Mouse (Mus musculus) gastrocnemius, adult 2 months (tissue): ENCODE results near the gene Gm17545. TPM values are rescaled to one million over a fixed set of nuclear protein-coding genes. Genes with fewer than 3 reads are reported as not detected.

Experiments used
- DNase-seq: peaks from one replicate; pipeline ENCODE4 v3.0.0; 2022
- H3K27ac ChIP-seq: fragments of 200-600 bp; 2 replicates; pipeline ENCODE4 v1.8.1; 2022; ENCODE audit warnings: mild to moderate bottlenecking
- H3K4me3 ChIP-seq: fragments of 200-600 bp; 2 replicates; pipeline ENCODE4 v1.8.1; 2022; ENCODE audit warnings: mild to moderate bottlenecking, moderate library complexity
- CTCF ChIP-seq: fragments of 200-600 bp; IDR thresholded peaks from 2 replicates; pipeline ENCODE4 v1.8.1; 2022; ENCODE audit warnings: antibody characterized with exemption, mild to moderate bottlenecking, moderate library complexity
- intact Hi-C: fragments of 180-260 bp; cut with DNase I; formaldehyde crosslinking; loops from one replicate; pipeline ENCODE4 v1.15.1; 2025
- total RNA-seq, 2 experiments: library from RNA; stranded (reverse); gene quantifications; 2 replicates each; pipeline ENCODE4 v1.2.3; 2021

Gene Gm17545
- total RNA-seq, 2 experiments from 2014 or later = not detected

GRCm38 (mm10) chr9:22424719-22425118 is 29.4 kb upstream of the Gm17545 start:
- H3K27ac ChIP-seq = peak overlapping the region; percentile 56; the same call in 1 of the 2 replicates
- no peak overlapping the region for H3K4me3 ChIP-seq
- intact Hi-C loops = no loop called here
- TF ChIP-seq CTCF = no peak
- DNase-seq = no peak

- intact Hi-C loops = no loop called here
- no peak for DNase-seq
- TF ChIP-seq CTCF = no peak
- Histone ChIP-seq H3K4me3 (no peak overlapping the region), H3K27ac (no peak overlapping the region)
These were observed 25.9 kb upstream of the Gm17545 start for GRCm38 (mm10) chr9:22428028-22428665.

GRCm38 (mm10) chr9:22428666-22429410 is 25.3 kb upstream of the Gm17545 start:
- intact Hi-C loops = no loop called here
- Histone ChIP-seq H3K4me3 (no peak overlapping the region), H3K27ac (no peak overlapping the region)
- TF ChIP-seq CTCF = no peak
- DNase-seq = no peak

- intact Hi-C loops = no loop called here
- no peak for TF ChIP-seq CTCF
- Histone ChIP-seq H3K4me3 (peak overlapping the region; percentile 37), H3K27ac (no peak overlapping the region)
- DNase-seq = no peak
These were observed 24.4 kb upstream of the Gm17545 start for GRCm38 (mm10) chr9:22429533-22430241.

GRCm38 (mm10) chr9:22430315-22430840 is 23.7 kb upstream of the Gm17545 start:
- peak overlapping the region; percentile 37 for H3K4me3 ChIP-seq
- DNase-seq = no peak
- no peak overlapping the region for H3K27ac ChIP-seq
- TF ChIP-seq CTCF = no peak
- intact Hi-C loops = no loop called here

- intact Hi-C loops = no loop called here
These were observed 20.9 kb upstream of the Gm17545 start for GRCm38 (mm10) chr9:22433221-22433620.

GRCm38 (mm10) chr9:22434101-22434500 is 20.0 kb upstream of the Gm17545 start:
- TF ChIP-seq CTCF = no peak
- H3K4me3 ChIP-seq = no peak overlapping the region
- intact Hi-C loops = no loop called here
- DNase-seq = no peak
- no peak overlapping the region for H3K27ac ChIP-seq

More at GRCm38 (mm10) chr9:22433221-22433620, 20.9 kb upstream of the Gm17545 start:
- Histone ChIP-seq H3K4me3 (no peak overlapping the region), H3K27ac (no peak overlapping the region)
- TF ChIP-seq CTCF = no peak
- no peak for DNase-seq

GRCm38 (mm10) chr9:22438826-22439225 is 15.3 kb upstream of the Gm17545 start:
- intact Hi-C loops = no loop called here
- Histone ChIP-seq H3K27ac (no peak overlapping the region), H3K4me3 (no peak overlapping the region)
- no peak for TF ChIP-seq CTCF
- DNase-seq = no peak

GRCm38 (mm10) chr9:22443157-22443556 is 10.9 kb upstream of the Gm17545 start:
- no peak overlapping the region for H3K4me3 ChIP-seq
- H3K27ac ChIP-seq = no peak overlapping the region
- intact Hi-C loops = no loop called here

GRCm38 (mm10) chr9:22445123-22445522 is 9.0 kb upstream of the Gm17545 start:
- Histone ChIP-seq H3K4me3 (no peak overlapping the region), H3K27ac (no peak overlapping the region)
- no peak for TF ChIP-seq CTCF
- no peak for DNase-seq
- intact Hi-C loops = no loop called here

More at GRCm38 (mm10) chr9:22443157-22443556, 10.9 kb upstream of the Gm17545 start:
- DNase-seq = no peak
- no peak for TF ChIP-seq CTCF

- Histone ChIP-seq H3K27ac (no peak overlapping the region), H3K4me3 (no peak overlapping the region)
- DNase-seq = no peak
- TF ChIP-seq CTCF = no peak
- intact Hi-C loops = no loop called here
These were observed 6.9 kb upstream of the Gm17545 start for GRCm38 (mm10) chr9:22447213-22447612.

- no peak for DNase-seq
- TF ChIP-seq CTCF = peak; percentile 21; the same call in 1 of the 2 replicates
- no peak overlapping the region for H3K27ac ChIP-seq
- intact Hi-C loops = no loop called here
- no peak overlapping the region for H3K4me3 ChIP-seq
These were observed 5.7 kb upstream of the Gm17545 start for GRCm38 (mm10) chr9:22448420-22448819.

- intact Hi-C loops = no loop called here
These were observed 4.9 kb upstream of the Gm17545 start for GRCm38 (mm10) chr9:22449209-22449608.

More at GRCm38 (mm10) chr9:22449209-22449608, 4.9 kb upstream of the Gm17545 start:
- TF ChIP-seq CTCF = no peak
- no peak for DNase-seq
- Histone ChIP-seq H3K4me3 (no peak overlapping the region), H3K27ac (no peak overlapping the region)
